Mouse (Mus musculus): Measurements from ENCODE around the gene Rep15. TPM values are rescaled to one million over a fixed set of nuclear protein-coding genes. Genes with fewer than 3 reads are reported as not detected.

Rep15 gene
- polyA plus RNA-seq, 1 experiment from 2014 or later = 2.5 TPM

DNA sequence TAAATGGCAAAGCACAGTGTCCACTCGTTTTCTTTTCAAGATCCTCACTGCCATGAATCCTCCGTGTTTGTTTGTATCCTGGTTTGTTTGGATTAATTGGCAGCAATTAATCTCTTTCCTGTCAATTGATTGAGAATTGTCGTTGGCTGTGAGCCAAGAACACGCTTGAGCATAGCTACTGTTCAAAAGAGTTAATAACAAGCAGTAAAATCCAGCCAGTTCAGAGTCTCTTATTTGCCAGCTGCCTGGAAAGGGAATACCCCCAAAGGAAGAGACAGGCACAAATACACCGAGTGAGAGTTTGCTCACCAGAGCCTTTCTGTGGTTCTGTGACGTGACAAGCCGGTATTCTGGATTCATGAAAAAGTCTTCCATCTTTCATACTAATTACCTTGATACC, 29.6 kb downstream of the Rep15 start:
- no peaks in the 10 kb centered on the region for H3K4me1 ChIP-seq (ENCODE audit: control insufficient read depth, insufficient read depth, low read length)
- no peak overlapping the region for H3K27ac ChIP-seq (ENCODE audit: low read length)
- no peak for ATAC-seq (ENCODE audit: insufficient number of reproducible peaks, insufficient read depth, low FRiP score, low read depth)
- no peaks in the 10 kb centered on the region for H3K27me3 ChIP-seq (ENCODE audit: control insufficient read depth, insufficient read depth, low read length)
- H3K9me3 ChIP-seq (ENCODE audit: control insufficient read depth, low read depth, low read length) = no peaks in the 10 kb centered on the region
- H3K4me3 ChIP-seq (ENCODE audit: low read depth, low read length) = no peak overlapping the region
- H3K4me2 ChIP-seq (replicated peaks; ENCODE audit: low read depth, low read length) = no peak overlapping the region
- H3K36me3 ChIP-seq (ENCODE audit: control insufficient read depth, insufficient read depth, low read length) = peaks cover 25% of the 10 kb centered on the region; the same call in 1 of the 2 replicates
- H3K9ac ChIP-seq (replicated peaks; ENCODE audit: low read depth, low read length) = no peak overlapping the region
- 71% methylated on average over 7 of the region's 7 CpGs for WGBS

DNA sequence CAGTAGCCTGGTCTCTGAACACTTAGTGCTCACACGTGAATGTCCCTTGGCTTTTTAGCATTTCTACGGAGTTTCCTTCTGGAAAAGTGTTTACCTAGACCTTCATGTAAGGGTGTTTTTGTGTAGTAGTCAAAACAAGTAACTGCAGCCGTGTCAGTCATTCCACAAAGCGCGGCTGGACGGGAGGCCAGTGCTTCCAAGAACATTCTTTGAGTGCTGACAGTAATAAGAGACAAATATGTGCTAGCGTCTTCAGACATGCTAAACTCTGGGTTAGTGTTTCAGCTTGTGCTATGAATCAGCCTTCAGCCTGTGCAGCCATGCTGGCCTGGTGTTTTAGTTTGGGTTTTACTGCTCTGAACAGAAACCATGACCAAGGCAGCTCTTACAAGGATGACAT, 30.3 kb downstream of the Rep15 start:
- H3K4me3 ChIP-seq (ENCODE audit: low read depth, low read length) = no peak overlapping the region
- 86% methylated on average over 7 of the region's 7 CpGs for WGBS
- peaks cover 25% of the 10 kb centered on the region; the same call in 1 of the 2 replicates for H3K36me3 ChIP-seq (ENCODE audit: control insufficient read depth, insufficient read depth, low read length)
- no peak for ATAC-seq (ENCODE audit: insufficient number of reproducible peaks, insufficient read depth, low FRiP score, low read depth)
- no peaks in the 10 kb centered on the region for H3K4me1 ChIP-seq (ENCODE audit: control insufficient read depth, insufficient read depth, low read length)
- H3K27ac ChIP-seq (ENCODE audit: low read length) = no peak overlapping the region
- H3K4me2 ChIP-seq (replicated peaks; ENCODE audit: low read depth, low read length) = no peak overlapping the region
- H3K27me3 ChIP-seq (ENCODE audit: control insufficient read depth, insufficient read depth, low read length) = no peaks in the 10 kb centered on the region
- no peaks in the 10 kb centered on the region for H3K9me3 ChIP-seq (ENCODE audit: control insufficient read depth, low read depth, low read length)
- no peak overlapping the region for H3K9ac ChIP-seq (replicated peaks; ENCODE audit: low read depth, low read length)

DNA sequence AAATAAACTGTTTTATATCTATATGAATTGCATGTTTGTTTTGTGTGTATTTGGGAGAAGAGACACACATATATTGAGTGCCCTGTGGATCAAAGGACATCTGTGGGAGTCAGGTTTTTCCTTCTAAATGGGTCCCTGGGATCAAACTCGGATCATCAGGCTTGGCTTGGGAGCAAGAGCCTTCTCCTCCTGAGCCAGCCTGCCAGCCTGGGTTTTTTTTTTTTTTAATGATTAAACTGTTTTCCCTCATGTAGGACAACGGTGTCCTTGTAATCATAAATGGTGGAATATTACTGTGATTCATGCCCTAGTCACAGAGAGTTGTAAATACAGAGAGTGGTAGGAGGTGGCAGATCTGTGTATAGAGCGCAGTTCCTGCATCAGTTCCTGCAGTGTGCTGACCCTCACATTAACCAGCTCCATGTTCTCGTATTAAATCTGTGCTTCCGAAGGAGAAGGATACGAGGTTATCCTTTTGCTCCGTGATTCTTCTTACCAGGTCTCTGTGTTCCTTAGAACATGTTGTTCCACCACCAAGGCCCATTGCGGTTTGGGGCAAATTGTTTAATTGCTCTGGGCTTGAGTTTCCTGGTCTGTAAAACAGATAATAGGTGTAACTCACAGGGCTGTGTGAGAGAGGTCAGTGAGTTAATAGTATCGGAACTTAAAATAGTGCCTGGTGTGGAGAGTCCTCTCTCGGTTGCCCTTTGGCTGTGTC, 32.0 kb downstream of the Rep15 start:
- Histone ChIP-seq H3K36me3 (ENCODE audit: control insufficient read depth, insufficient read depth, low read length) (peaks cover 20% of the 10 kb centered on the region; the same call in 1 of the 2 replicates), H3K9ac (replicated peaks; ENCODE audit: low read depth, low read length) (no peak overlapping the region), H3K27me3 (ENCODE audit: control insufficient read depth, insufficient read depth, low read length) (no peaks in the 10 kb centered on the region), H3K4me1 (ENCODE audit: control insufficient read depth, insufficient read depth, low read length) (no peaks in the 10 kb centered on the region), H3K9me3 (ENCODE audit: control insufficient read depth, low read depth, low read length) (no peaks in the 10 kb centered on the region), H3K4me3 (ENCODE audit: low read depth, low read length) (no peak overlapping the region), H3K27ac (ENCODE audit: low read length) (no peak overlapping the region), H3K4me2 (replicated peaks; ENCODE audit: low read depth, low read length) (no peak overlapping the region)
- 92% methylated on average over 10 of the region's 10 CpGs for WGBS
- no peak for ATAC-seq (ENCODE audit: insufficient number of reproducible peaks, insufficient read depth, low FRiP score, low read depth)

DNA sequence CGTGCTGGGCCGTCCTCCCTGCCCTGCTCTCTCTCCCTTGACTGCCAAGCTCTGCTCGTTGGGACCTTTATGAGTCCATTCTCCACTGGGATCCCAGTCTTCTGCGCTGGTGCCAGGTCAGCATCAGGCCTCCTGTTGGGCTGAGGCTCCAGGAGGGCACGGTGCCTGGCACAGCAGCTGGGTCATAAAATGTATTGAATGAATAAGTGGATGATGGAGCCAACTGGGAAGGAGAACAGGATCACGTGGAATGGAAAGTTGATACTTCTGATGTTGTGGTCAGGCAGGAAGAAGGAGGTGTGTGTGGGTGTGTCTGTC, 32.5 kb downstream of the Rep15 start:
- Histone ChIP-seq H3K27me3 (ENCODE audit: control insufficient read depth, insufficient read depth, low read length) (no peaks in the 10 kb centered on the region), H3K9me3 (ENCODE audit: control insufficient read depth, low read depth, low read length) (no peaks in the 10 kb centered on the region), H3K27ac (ENCODE audit: low read length) (no peak overlapping the region), H3K36me3 (ENCODE audit: control insufficient read depth, insufficient read depth, low read length) (peaks cover 18% of the 10 kb centered on the region; the same call in 1 of the 2 replicates), H3K4me2 (replicated peaks; ENCODE audit: low read depth, low read length) (no peak overlapping the region), H3K4me1 (ENCODE audit: control insufficient read depth, insufficient read depth, low read length) (no peaks in the 10 kb centered on the region), H3K9ac (replicated peaks; ENCODE audit: low read depth, low read length) (no peak overlapping the region), H3K4me3 (ENCODE audit: low read depth, low read length) (no peak overlapping the region)
- no peak for ATAC-seq (ENCODE audit: insufficient number of reproducible peaks, insufficient read depth, low FRiP score, low read depth)
- 84% methylated on average over 6 of the region's 6 CpGs for WGBS

DNA sequence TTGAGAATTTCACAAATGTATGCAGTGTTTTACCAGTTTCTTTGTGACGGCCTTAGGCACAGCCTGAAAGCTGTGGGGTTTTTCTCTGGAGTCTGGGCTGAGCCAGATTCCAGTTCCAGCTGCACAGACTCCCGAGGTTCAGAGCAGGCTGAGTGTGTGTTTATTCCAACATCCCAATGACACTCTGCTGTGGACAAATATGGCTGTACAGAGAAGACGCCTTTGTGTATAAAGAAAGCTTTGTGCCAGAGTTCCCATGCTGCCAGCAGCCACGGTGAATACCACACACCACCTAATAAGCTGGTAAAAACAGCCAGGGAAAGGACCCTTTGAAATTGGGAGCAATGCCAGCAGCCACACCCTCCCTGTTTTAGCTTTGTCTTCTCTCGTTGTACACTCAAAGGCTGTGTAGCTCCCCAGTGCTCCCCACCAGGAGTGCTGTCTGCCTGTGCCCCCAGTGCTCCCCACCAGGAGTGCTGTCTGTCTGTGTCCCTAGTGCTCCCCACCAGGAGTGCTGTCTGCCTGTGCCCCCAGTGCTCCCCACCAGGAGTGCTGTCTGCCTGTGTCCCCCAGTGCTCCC, 43.5 kb downstream of the Rep15 start:
- no peak overlapping the region for H3K4me2 ChIP-seq (replicated peaks; ENCODE audit: low read depth, low read length)
- WGBS = 52% methylated on average over 5 of the region's 5 CpGs
- H3K27ac ChIP-seq (ENCODE audit: low read length) = peak overlapping the region; percentile 49
- H3K4me3 ChIP-seq (ENCODE audit: low read depth, low read length) = no peak overlapping the region
- ATAC-seq (ENCODE audit: insufficient number of reproducible peaks, insufficient read depth, low FRiP score, low read depth) = peak; percentile 58; the same call in 1 of the 2 replicates
- no peak overlapping the region for H3K9ac ChIP-seq (replicated peaks; ENCODE audit: low read depth, low read length)
- no peaks in the 10 kb centered on the region for H3K27me3 ChIP-seq (ENCODE audit: control insufficient read depth, insufficient read depth, low read length)
- no peaks in the 10 kb centered on the region for H3K4me1 ChIP-seq (ENCODE audit: control insufficient read depth, insufficient read depth, low read length)
- peaks cover 8% of the 10 kb centered on the region; the same call in 1 of the 2 replicates for H3K36me3 ChIP-seq (ENCODE audit: control insufficient read depth, insufficient read depth, low read length)
- no peaks in the 10 kb centered on the region for H3K9me3 ChIP-seq (ENCODE audit: control insufficient read depth, low read depth, low read length)

DNA sequence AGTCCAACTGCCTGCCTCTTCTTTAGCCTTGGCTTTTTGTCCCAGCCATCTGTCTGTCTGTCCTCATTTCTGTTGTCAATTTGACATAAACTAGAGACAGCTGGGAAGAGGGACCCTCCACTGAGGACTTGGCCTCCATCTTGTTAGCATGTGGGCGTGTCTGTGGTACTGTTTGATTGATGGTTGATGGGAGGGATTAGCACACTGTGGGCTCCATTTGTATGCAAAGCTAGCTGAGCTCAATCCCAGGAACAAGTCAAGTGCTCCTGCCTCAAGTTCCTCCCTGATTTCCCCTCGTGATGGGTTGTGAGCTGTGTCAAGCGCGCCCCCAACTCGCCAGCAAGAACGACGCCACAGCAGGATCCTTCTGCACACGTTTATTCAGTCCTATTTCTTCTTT, 44.5 kb downstream of the Rep15 start:
- Histone ChIP-seq H3K9ac (replicated peaks; ENCODE audit: low read depth, low read length) (no peak overlapping the region), H3K4me2 (replicated peaks; ENCODE audit: low read depth, low read length) (no peak overlapping the region), H3K4me3 (ENCODE audit: low read depth, low read length) (no peak overlapping the region), H3K9me3 (ENCODE audit: control insufficient read depth, low read depth, low read length) (no peaks in the 10 kb centered on the region), H3K27me3 (ENCODE audit: control insufficient read depth, insufficient read depth, low read length) (no peaks in the 10 kb centered on the region), H3K36me3 (ENCODE audit: control insufficient read depth, insufficient read depth, low read length) (no peaks in the 10 kb centered on the region), H3K4me1 (ENCODE audit: control insufficient read depth, insufficient read depth, low read length) (no peaks in the 10 kb centered on the region), H3K27ac (ENCODE audit: low read length) (no peak overlapping the region)
- ATAC-seq (ENCODE audit: insufficient number of reproducible peaks, insufficient read depth, low FRiP score, low read depth) = no peak
- 79% methylated on average over 7 of the region's 8 CpGs for WGBS

DNA sequence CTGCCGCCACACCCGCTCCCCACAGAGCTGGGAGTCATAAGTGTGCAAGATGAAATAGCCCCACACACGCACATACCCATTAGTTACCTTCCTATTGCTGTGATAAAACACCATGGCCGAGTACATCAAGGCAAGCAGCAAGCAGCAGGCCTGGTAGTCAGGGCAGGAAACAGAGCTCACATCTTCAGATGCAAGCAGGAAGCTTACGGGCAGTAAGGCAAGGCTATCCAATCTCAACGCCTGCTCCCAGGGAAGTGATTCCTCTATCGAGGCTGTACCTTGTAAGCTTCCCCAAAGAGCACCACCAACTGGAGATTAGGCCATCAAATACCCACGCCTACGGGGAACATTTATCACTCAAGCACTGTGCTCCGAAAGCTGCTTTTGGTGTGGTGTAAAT, 47.5 kb downstream of the Rep15 start:
- H3K27ac ChIP-seq (ENCODE audit: low read length) = no peak overlapping the region
- WGBS = 85% methylated on average over 10 of the region's 10 CpGs
- no peaks in the 10 kb centered on the region for H3K36me3 ChIP-seq (ENCODE audit: control insufficient read depth, insufficient read depth, low read length)
- no peaks in the 10 kb centered on the region for H3K9me3 ChIP-seq (ENCODE audit: control insufficient read depth, low read depth, low read length)
- H3K4me1 ChIP-seq (ENCODE audit: control insufficient read depth, insufficient read depth, low read length) = no peaks in the 10 kb centered on the region
- no peak overlapping the region for H3K9ac ChIP-seq (replicated peaks; ENCODE audit: low read depth, low read length)
- H3K27me3 ChIP-seq (ENCODE audit: control insufficient read depth, insufficient read depth, low read length) = no peaks in the 10 kb centered on the region
- no peak overlapping the region for H3K4me2 ChIP-seq (replicated peaks; ENCODE audit: low read depth, low read length)
- no peak for ATAC-seq (ENCODE audit: insufficient number of reproducible peaks, insufficient read depth, low FRiP score, low read depth)
- H3K4me3 ChIP-seq (ENCODE audit: low read depth, low read length) = no peak overlapping the region
